Mouse (Mus musculus) neutrophil, adult 83 days (primary cell): ENCODE results near the gene Fcmr. TPM values are rescaled to one million over a fixed set of nuclear protein-coding genes. Genes with fewer than 3 reads are reported as not detected.

ENCODE experiments used
- total RNA-seq, 2 experiments: library from RNA; stranded (reverse); gene quantifications; one replicate each; pipeline ENCODE4 v1.2.4; 2023

Gene Fcmr
- total RNA-seq, result 1 to 10 TPM; 1.1 to 1.7 TPM

GRCm38 (mm10) chr1:130865541-130866221 lies at the start of gene Fcmr:
Gene Fcmr, plus strand, starts transcription at chr1:130865669.

DNA sequence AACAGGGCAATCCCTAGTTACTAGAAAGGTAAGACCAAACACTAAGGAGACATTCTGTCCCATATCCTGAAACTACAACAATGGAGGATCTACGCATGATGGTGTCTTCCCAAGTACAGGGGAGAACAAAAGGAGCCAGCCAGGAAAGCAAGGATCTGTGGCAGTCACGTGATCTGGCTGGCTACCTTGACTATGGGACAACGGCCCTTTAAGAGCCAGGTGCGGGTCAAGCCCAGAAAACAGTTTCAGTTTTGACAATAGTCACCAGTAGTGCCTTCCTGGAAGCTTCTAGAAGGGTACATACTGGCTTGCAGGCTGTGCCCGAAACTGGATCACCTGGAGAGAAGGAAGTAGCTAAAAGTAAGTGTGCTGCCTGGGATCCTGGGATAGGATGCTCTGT lies 39.0 kb upstream of the Fcmr start, which contains the start of gene Pigr:
TSS of gene Pigr (plus strand) at position 237 of the 400 bp plus-strand sequence.

DNA sequence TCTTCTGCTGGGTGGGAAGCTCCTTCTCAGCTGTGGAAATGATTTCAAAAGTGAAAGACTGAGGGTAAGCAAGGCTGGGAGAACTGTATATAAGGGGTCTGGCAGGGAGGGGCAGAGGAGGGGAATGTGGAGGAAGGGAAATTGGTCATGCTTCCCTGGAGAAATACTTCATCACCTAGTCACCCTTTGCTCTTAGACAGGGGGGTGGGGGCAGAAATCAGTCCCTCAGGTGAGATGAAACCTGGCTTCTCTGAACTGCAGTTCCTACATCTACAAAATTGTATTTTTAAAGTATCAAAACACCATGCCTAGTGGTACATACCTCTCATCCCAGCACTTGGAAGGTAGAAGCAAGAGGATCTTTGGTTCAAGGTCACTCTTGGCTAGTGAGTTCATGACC lies 21.9 kb downstream of the Fcmr start, which contains the start of gene Il24:
TSS of gene Il24 (minus strand) at position 101 of the 400 bp plus-strand sequence.

GRCm38 (mm10) chr1:130911401-130912010 lies 46.0 kb downstream of the Fcmr start, which contains the start of gene Il20:
Gene Il20, minus strand, starts transcription at chr1:130911451.

Other genes starting within 250 kb of the Fcmr start
- gene Zp3r, start 236.0 kb upstream of the Fcmr start, total RNA-seq, result not detected
- not detected for gene C4bp, start 204.0 kb upstream of the Fcmr start, total RNA-seq
- gene Gm29427, start 149.9 kb upstream of the Fcmr start, total RNA-seq, result not detected
- gene Yod1, start 148.3 kb upstream of the Fcmr start, total RNA-seq, result 1 to 10 TPM; 9.0 to 9.1 TPM
- 10 to 100 TPM; 18.6 to 20.9 TPM for gene Pfkfb2, start 136.4 kb upstream of the Fcmr start, total RNA-seq
- under 1 TPM; 0.40 to 0.90 TPM for gene AA986860, start 133.7 kb upstream of the Fcmr start, total RNA-seq
- not detected for gene Fcamr, start 64.8 kb upstream of the Fcmr start, total RNA-seq
- not detected for gene Pigr, start 39.0 kb upstream of the Fcmr start, total RNA-seq
- not detected for gene Il24, start 21.8 kb downstream of the Fcmr start, total RNA-seq
- not detected for gene Il20, start 45.8 kb downstream of the Fcmr start, total RNA-seq
- gene Il19, start 74.4 kb downstream of the Fcmr start, total RNA-seq, result not detected
- not detected for gene Il10, start 154.2 kb downstream of the Fcmr start, total RNA-seq
- 100 to 1,000 TPM; 194 to 213 TPM for gene Mapkapk2, start 232.2 kb downstream of the Fcmr start, total RNA-seq